Mouse (Mus musculus) embryonic facial prominence, embryonic 12.5 days (tissue): ENCODE measurements at regions not wholly inside any gene's neighbourhood (a gene's known extent, or its start where the extent isn't known, plus 50 kb on each side); places are given as distances from the start of the nearest gene placed in this dataset.
A peak's percentile ranks its signal among the peaks of the same experiment; 100 is the strongest.

ENCODE experiments used
- ATAC-seq: fragments of 200-750 bp; cut with Nextera tagmentation; 2 replicates; pipeline ENCODE4 v1.8.0; 2017; ENCODE audit not compliant: insufficient number of reproducible peaks, insufficient read depth, low FRiP score, low TSS enrichment
- H3K27ac ChIP-seq: fragments of 300-500 bp; sonication (generic); 2 replicates; pipeline ENCODE4 v1.5.1; 2016; ENCODE audit warnings: mild to moderate bottlenecking
- H3K27me3 ChIP-seq: fragments of 300-500 bp; sonication (generic); 2 replicates; pipeline ENCODE4 v1.6.1; 2016; ENCODE audit warnings: mild to moderate bottlenecking, moderate library complexity
- H3K36me3 ChIP-seq: fragments of 300-500 bp; sonication (generic); 2 replicates; pipeline ENCODE4 v1.6.1; 2016; ENCODE audit warnings: mild to moderate bottlenecking
- H3K4me1 ChIP-seq: fragments of 300-500 bp; sonication (generic); 2 replicates; pipeline ENCODE4 v1.6.1; 2016
- H3K4me2 ChIP-seq: fragments of 300-500 bp; sonication (generic); replicated peaks from 2 replicates; pipeline ENCODE4 v1.6.1; 2016; ENCODE audit warnings: mild to moderate bottlenecking, moderate library complexity
- H3K4me3 ChIP-seq: fragments of 300-500 bp; sonication (generic); 2 replicates; pipeline ENCODE4 v1.5.1; 2016; ENCODE audit warnings: mild to moderate bottlenecking
- H3K9ac ChIP-seq: fragments of 300-500 bp; sonication (generic); 2 replicates; pipeline ENCODE4 v1.6.1; 2016; ENCODE audit warnings: mild to moderate bottlenecking, moderate library complexity
- H3K9me3 ChIP-seq: fragments of 300-500 bp; sonication (generic); 2 replicates; pipeline ENCODE4 v1.6.1; 2016; ENCODE audit warnings: mild to moderate bottlenecking, moderate library complexity
- WGBS: fragments of 180-500 bp; shearing (Covaris S2); methylation state at CpG from one replicate; pipeline ENCODE4 v1.1.7; 2016; 5-methylcytosine and 5-hydroxymethylcytosine counted together

- no peak overlapping the region for H3K9ac ChIP-seq
- no peak overlapping the region for H3K27ac ChIP-seq
- 53% methylated on average over 3 of the region's 3 CpGs for WGBS
- no peaks in the 10 kb centered on the region for H3K36me3 ChIP-seq
- H3K9me3 ChIP-seq, result no peaks in the 10 kb centered on the region
- no peak overlapping the region for H3K4me2 ChIP-seq
- H3K4me3 ChIP-seq, result no peak overlapping the region
- ATAC-seq, result no peak
- H3K27me3 ChIP-seq, result no peaks in the 10 kb centered on the region
- H3K4me1 ChIP-seq, result peaks cover 10% of the 10 kb centered on the region
Measured at GRCm38 (mm10) chr2:75763252-75763651, 58.8 kb upstream of the Nfe2l2 start.

GRCm38 (mm10) chr2:75762030-75762429, 57.6 kb upstream of the Nfe2l2 start:
- no peak for ATAC-seq
- 82% methylated on average over 5 of the region's 5 CpGs for WGBS

GRCm38 (mm10) chr2:75761626-75762025, 57.2 kb upstream of the Nfe2l2 start:
- 86% methylated on average over 9 of the region's 9 CpGs for WGBS
- Histone ChIP-seq H3K36me3 (no peaks in the 10 kb centered on the region), H3K9ac (no peak overlapping the region), H3K9me3 (no peaks in the 10 kb centered on the region), H3K4me2 (no peak overlapping the region), H3K27ac (no peak overlapping the region), H3K4me3 (no peak overlapping the region), H3K27me3 (no peaks in the 10 kb centered on the region), H3K4me1 (peaks cover 21% of the 10 kb centered on the region)
- no peak for ATAC-seq

More at GRCm38 (mm10) chr2:75762030-75762429, 57.6 kb upstream of the Nfe2l2 start:
- H3K4me3 ChIP-seq, result no peak overlapping the region
- peaks cover 18% of the 10 kb centered on the region; the same call in 1 of the 2 replicates for H3K4me1 ChIP-seq
- no peaks in the 10 kb centered on the region for H3K27me3 ChIP-seq
- no peaks in the 10 kb centered on the region for H3K9me3 ChIP-seq
- no peak overlapping the region for H3K27ac ChIP-seq
- no peaks in the 10 kb centered on the region for H3K36me3 ChIP-seq
- H3K9ac ChIP-seq, result no peak overlapping the region
- H3K4me2 ChIP-seq, result no peak overlapping the region

- WGBS, result 78% methylated on average over 11 of the region's 11 CpGs
- peaks cover 27% of the 10 kb centered on the region for H3K4me1 ChIP-seq
- no peak overlapping the region for H3K4me2 ChIP-seq
- no peak overlapping the region for H3K4me3 ChIP-seq
- no peaks in the 10 kb centered on the region for H3K36me3 ChIP-seq
- H3K27ac ChIP-seq, result no peak overlapping the region
- no peak for ATAC-seq
- H3K9ac ChIP-seq, result no peak overlapping the region
- no peaks in the 10 kb centered on the region for H3K27me3 ChIP-seq
- no peaks in the 10 kb centered on the region for H3K9me3 ChIP-seq
Measured at GRCm38 (mm10) chr2:75759196-75759885, 54.9 kb upstream of the Nfe2l2 start.

GRCm38 (mm10) chr2:75758277-75758676, 53.8 kb upstream of the Nfe2l2 start:
- Histone ChIP-seq H3K4me3 (no peak overlapping the region), H3K9me3 (no peaks in the 10 kb centered on the region), H3K27me3 (no peaks in the 10 kb centered on the region), H3K27ac (no peak overlapping the region), H3K9ac (no peak overlapping the region), H3K4me1 (peaks cover 27% of the 10 kb centered on the region), H3K36me3 (no peaks in the 10 kb centered on the region), H3K4me2 (no peak overlapping the region)
- WGBS, result 84% methylated on average over 6 of the region's 6 CpGs
- ATAC-seq, result no peak

GRCm38 (mm10) chr2:75756704-75757638, 52.5 kb upstream of the Nfe2l2 start:
- 26% methylated on average over 16 of the region's 16 CpGs for WGBS
- peak; percentile 80; the same call in 1 of the 2 replicates for ATAC-seq
- H3K9ac ChIP-seq, result no peak overlapping the region

GRCm38 (mm10) chr2:75754606-75755005, 50.2 kb upstream of the Nfe2l2 start:
- Histone ChIP-seq H3K9me3 (no peaks in the 10 kb centered on the region), H3K4me2 (no peak overlapping the region), H3K4me1 (peaks cover 27% of the 10 kb centered on the region), H3K9ac (no peak overlapping the region), H3K36me3 (no peaks in the 10 kb centered on the region), H3K27me3 (no peaks in the 10 kb centered on the region), H3K27ac (no peak overlapping the region), H3K4me3 (no peak overlapping the region)
- ATAC-seq, result no peak
- 82% methylated on average over 7 of the region's 7 CpGs for WGBS

More at GRCm38 (mm10) chr2:75756704-75757638, 52.5 kb upstream of the Nfe2l2 start:
- Histone ChIP-seq H3K27ac (peak overlapping the region; percentile 88), H3K4me2 (peak overlapping the region; percentile 25; the same call in 1 of the 2 replicates), H3K27me3 (no peaks in the 10 kb centered on the region), H3K4me3 (no peak overlapping the region), H3K36me3 (no peaks in the 10 kb centered on the region), H3K4me1 (peaks cover 27% of the 10 kb centered on the region), H3K9me3 (no peaks in the 10 kb centered on the region)
